Mouse (Mus musculus): ENCODE measurements around the gene Banp. TPM values are rescaled to one million over a fixed set of nuclear protein-coding genes. Genes with fewer than 3 reads are reported as not detected.

The Banp gene
- polyA plus RNA-seq, 1 experiment from 2014 or later: 35.6 TPM

DNA sequence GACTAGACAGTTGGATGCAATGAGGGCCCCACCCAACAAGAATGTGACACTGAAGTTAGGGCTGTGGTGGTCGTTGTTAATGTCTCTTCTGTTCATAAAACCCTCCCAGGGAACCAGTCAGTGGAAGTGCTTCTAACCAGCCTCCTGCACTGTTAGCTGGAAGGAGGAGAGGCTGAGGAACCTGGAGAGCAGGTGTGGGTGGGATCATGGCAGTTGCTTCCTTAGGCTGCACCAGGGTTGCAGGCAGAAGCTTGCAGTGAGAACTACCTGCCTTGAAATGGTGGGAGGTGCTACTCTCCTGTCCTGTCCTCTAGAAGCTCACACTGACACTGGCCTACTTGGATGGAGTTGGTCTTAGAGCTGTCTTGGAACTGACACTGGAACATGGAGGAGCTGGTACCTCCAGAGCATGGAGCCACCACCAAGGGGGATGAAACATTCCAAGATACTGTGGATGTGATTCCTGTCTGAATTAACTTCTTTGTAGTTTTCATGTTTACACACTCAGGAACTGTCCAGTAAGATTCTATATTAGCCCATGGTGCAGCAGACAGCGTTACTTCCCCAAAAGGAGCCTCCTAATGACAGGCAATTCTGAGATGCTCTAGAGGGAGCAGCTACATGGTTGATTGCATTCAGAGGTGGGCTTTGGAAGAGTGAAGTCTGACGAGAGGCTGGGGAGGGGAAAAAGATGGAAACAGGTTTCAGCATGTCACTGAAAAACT, 4.4 kb downstream of the Banp start:
- Histone ChIP-seq H3K27ac (no peak overlapping the region), H3K9me3 (no peaks in the 10 kb centered on the region), H3K27me3 (replicated peaks) (no peaks in the 10 kb centered on the region), H3K36me3 (0 out of 2 replicates have a peak, but pooled peaks cover 3% of the 10 kb centered on the region), H3K4me1 (peaks cover 21% of the 10 kb centered on the region), H3K4me3 (replicated peaks) (no peak overlapping the region), H3K9ac (no peak overlapping the region), H3K4me2 (no peak overlapping the region)
- WGBS: 71% methylated on average over 3 of the region's 3 CpGs
- ATAC-seq (ENCODE audit: insufficient read depth, low FRiP score, low read depth): no peak

DNA sequence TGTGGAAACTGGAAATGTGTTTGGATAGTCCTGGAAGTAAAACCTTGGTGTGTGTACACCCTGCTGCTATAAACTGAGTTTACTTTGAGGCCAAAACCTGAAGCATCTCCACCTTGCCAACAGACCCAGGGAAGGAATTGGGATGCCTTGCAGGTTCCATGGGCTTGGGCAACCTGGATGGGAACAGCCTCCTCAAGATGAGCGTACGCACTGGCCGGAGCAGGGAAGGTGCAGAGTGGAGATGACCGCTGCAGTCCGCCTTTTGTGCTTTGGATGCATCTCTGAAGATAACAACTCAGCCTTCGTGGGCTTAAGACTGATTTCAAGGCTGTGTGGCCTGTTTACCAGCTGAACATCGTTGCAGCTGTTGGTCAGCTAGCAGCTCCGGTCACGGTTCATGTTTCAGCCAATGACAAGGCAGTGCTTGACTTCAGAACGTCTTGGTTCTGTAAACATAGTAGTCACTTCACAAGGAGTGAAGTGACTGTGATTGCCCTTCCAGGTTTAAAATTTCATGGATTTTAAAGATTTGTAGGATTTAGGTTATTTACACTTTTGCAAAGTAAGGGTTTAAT, 5.5 kb downstream of the Banp start:
- no peak overlapping the region for H3K27ac ChIP-seq
- 64% methylated on average over 10 of the region's 10 CpGs for WGBS

DNA sequence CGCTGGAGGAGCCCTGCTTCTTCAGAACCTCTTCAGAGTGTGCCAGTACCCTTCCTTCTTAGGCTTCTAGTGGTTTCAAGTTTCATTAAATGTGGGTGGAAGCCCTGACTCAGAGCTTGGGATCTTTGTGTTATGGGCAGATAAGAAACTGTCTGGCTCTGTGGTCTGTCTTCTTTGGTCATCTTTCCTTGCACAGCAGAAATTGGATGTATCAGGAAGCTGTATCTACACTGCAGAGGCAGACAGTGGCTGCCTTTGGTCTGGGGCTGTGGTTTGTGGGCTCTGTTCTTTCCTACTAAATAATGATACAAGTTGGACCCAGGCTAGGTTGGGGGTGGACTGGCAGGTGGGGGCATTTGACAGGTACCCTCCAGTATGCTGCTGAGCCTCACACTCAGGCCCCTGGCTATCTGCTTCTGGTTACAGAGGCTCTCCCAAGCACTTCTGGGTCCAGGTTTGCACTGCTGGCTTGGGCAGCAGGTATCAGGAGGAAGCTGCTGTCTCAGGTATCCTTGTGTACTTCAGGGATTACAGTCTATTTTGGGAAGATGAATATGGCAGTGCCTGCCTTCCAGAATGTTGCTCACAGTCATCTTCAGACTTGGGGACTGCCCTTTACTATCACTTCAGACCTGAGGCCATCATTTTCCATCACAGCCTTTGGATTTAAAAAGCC, 6.4 kb downstream of the Banp start:
- ATAC-seq (ENCODE audit: insufficient read depth, low FRiP score, low read depth): no peak
- Histone ChIP-seq H3K27me3 (replicated peaks) (no peaks in the 10 kb centered on the region), H3K36me3 (0 out of 2 replicates have a peak, but pooled peaks cover 3% of the 10 kb centered on the region), H3K27ac (no peak overlapping the region), H3K4me3 (replicated peaks) (no peak overlapping the region), H3K9ac (no peak overlapping the region), H3K4me2 (no peak overlapping the region), H3K4me1 (peaks cover 16% of the 10 kb centered on the region), H3K9me3 (no peaks in the 10 kb centered on the region)
- WGBS: 57% methylated on average over 1 of the region's 1 CpGs

More for the DNA sequence above, 5.5 kb downstream of the Banp start:
- peaks cover 16% of the 10 kb centered on the region for H3K4me1 ChIP-seq
- no peak overlapping the region for H3K4me3 ChIP-seq (replicated peaks)
- H3K4me2 ChIP-seq: no peak overlapping the region
- no peak for ATAC-seq (ENCODE audit: insufficient read depth, low FRiP score, low read depth)
- no peaks in the 10 kb centered on the region for H3K27me3 ChIP-seq (replicated peaks)
- no peak overlapping the region for H3K9ac ChIP-seq
- no peaks in the 10 kb centered on the region for H3K9me3 ChIP-seq
- H3K36me3 ChIP-seq: 0 out of 2 replicates have a peak, but pooled peaks cover 3% of the 10 kb centered on the region

DNA sequence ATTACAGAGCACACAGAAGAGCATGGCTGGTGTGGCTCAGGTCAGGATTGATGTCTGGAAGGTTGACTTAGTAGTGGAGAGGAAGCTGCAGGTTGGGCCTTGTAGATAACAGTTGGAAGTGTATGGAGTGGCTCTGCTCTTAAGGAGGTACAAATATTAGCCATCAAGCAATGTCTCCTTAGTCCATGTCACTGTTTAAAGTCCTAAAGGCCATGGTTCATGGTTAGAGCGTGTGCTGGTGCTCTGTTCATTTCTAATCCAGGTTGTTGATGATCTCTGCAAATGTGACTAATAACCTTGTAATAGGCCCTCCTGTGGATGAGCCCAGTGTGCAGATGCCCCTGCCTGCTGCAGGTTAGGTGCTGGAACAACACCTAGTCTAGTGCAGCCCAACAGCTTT, 8.8 kb downstream of the Banp start:
- no peaks in the 10 kb centered on the region for H3K27me3 ChIP-seq (replicated peaks)
- no peak for ATAC-seq (ENCODE audit: insufficient read depth, low FRiP score, low read depth)
- no peak overlapping the region for H3K9ac ChIP-seq
- 98% methylated on average over 1 of the region's 1 CpGs for WGBS
- H3K4me2 ChIP-seq: no peak overlapping the region
- 0 out of 2 replicates have a peak, but pooled peaks cover 3% of the 10 kb centered on the region for H3K36me3 ChIP-seq
- H3K27ac ChIP-seq: no peak overlapping the region
- H3K4me1 ChIP-seq: peaks cover 3% of the 10 kb centered on the region; the same call in 1 of the 2 replicates
- no peaks in the 10 kb centered on the region for H3K9me3 ChIP-seq
- H3K4me3 ChIP-seq (replicated peaks): no peak overlapping the region

DNA sequence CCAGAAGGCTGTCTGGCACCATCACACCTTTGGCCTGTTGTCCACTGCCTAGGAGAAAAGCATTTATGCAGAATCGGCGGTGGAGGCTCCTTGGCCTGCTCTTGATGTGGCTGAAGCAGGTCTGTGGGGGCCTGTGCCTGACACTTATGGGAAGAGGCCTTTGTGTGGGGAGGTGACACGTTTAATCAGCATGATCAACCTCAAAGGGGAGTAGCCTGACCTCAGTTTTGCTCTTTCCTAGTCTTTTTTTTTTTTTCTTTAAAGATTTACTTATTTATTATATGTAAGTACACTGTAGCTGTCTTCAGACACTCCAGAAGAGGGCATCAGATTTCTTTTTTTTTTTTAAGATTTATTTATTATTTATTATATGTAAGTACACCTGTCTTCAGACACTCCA, 13.3 kb downstream of the Banp start:
- ATAC-seq (ENCODE audit: insufficient read depth, low FRiP score, low read depth): no peak
- Histone ChIP-seq H3K36me3 (0 out of 2 replicates have a peak, but pooled peaks cover under 1% of the 10 kb centered on the region), H3K9me3 (no peaks in the 10 kb centered on the region), H3K4me1 (peaks cover 18% of the 10 kb centered on the region), H3K27ac (no peak overlapping the region), H3K9ac (no peak overlapping the region), H3K4me2 (no peak overlapping the region), H3K4me3 (replicated peaks) (no peak overlapping the region), H3K27me3 (replicated peaks) (no peaks in the 10 kb centered on the region)
- 81% methylated on average over 3 of the region's 3 CpGs for WGBS

DNA sequence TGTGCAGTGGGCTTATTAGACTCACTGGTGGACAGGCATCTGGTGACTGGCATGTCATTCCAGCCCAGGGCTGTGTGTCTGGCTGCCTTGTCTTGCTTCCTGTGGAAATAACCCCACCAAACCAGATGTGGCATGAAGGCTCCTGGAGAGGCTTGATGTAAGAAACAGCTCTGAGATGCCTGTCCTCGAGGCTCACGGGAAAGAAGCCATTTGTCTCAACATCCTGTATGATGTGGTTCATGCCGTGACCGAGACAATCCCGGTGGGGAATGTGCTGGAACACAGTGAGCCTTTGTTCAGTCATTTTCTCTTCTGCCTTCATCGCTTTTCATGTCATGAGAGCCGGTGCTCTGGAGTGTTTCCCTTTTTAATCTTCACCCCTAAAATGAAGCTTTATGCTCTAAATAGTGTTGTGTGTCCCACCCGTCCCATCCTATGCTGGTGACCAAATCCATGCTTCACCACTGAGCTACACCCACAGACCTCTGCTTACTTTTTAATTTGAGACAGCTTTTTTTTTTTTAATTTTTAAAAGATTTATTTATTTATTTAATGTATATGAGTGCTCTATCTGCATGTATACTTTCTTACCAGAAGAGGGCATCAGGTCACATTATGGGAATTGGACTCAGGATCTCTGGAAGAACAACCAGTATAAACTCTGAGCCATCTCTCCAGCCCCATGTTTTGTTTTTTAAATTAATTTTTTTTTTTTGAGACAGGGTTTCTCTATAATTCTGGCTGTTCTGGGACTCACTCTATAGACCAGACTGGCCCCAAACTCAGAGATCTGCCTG, 15.4 kb downstream of the Banp start:
- H3K27ac ChIP-seq: no peak overlapping the region; the same call in 1 of the 2 replicates

DNA sequence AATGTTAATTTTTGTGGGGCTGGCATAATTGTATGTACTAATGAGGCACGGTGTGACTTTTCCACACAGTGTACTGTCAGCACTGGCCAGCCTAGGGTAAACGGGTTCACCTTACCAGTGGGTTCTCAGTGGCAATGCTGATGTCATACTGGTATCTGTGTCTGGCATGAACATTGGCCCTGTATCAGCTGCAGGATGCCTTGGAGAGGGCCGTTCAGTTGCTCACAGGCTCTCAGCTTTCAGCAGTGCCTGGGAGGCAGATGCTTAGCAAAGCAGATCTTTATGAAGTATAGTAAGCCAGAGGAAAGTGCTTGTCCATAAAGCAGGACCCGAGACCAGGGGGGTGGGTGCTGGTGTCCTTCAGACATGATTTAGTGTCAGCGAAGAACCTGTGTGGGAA, 16.6 kb downstream of the Banp start:
- H3K27ac ChIP-seq: no peak overlapping the region
- no peaks in the 10 kb centered on the region for H3K9me3 ChIP-seq
- no peak overlapping the region for H3K4me2 ChIP-seq
- H3K27me3 ChIP-seq (replicated peaks): no peaks in the 10 kb centered on the region
- H3K36me3 ChIP-seq: no peaks in the 10 kb centered on the region
- H3K4me1 ChIP-seq: peaks cover 28% of the 10 kb centered on the region
- H3K9ac ChIP-seq: no peak overlapping the region
- no peak overlapping the region for H3K4me3 ChIP-seq (replicated peaks)
- ATAC-seq (ENCODE audit: insufficient read depth, low FRiP score, low read depth): no peak
- 55% methylated on average over 5 of the region's 5 CpGs for WGBS

More for the DNA sequence above, 15.4 kb downstream of the Banp start:
- WGBS: 72% methylated on average over 8 of the region's 8 CpGs
- no peak overlapping the region for H3K4me3 ChIP-seq (replicated peaks)
- no peak overlapping the region for H3K4me2 ChIP-seq
- ATAC-seq (ENCODE audit: insufficient read depth, low FRiP score, low read depth): no peak
- no peaks in the 10 kb centered on the region for H3K36me3 ChIP-seq
- no peaks in the 10 kb centered on the region for H3K9me3 ChIP-seq
- peaks cover 24% of the 10 kb centered on the region for H3K4me1 ChIP-seq
- no peaks in the 10 kb centered on the region for H3K27me3 ChIP-seq (replicated peaks)
- no peak overlapping the region for H3K9ac ChIP-seq

DNA sequence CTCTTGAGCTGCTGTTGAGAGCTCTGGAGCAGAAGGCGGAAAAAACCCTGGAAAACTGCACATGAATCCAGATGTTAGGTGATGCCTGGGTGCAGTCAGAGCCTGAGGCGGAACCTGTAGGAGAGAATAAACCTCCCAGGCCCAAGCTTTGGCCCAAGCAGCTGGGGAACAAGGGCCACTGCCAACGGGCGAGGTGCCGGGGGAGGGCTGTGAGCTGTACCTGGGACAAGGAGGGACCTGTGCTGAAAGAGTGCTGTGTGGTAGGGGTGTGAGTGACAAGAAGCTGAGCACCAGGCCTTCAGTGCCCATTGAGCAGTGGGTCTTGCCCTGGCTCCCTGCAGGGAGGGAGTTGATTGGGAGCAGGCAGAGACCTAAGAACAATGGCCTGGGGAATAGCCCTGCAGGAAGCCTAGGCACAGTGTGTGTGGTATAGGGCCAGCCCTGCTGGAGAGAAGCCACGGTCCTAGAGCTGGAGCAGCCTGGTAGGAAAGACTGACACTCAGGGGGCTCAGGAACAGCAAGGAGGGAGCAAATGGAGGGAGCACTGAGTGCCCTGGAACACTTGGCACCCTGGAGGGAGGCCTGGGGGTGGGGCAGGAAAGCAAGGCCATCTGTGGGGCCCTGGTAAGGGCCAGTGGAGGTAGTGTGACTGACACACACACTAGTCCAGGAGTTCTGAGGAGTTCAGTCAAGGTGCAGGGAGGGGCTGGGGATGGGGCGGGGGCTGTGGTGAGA, 17.3 kb downstream of the Banp start:
- WGBS: 61% methylated on average over 7 of the region's 7 CpGs
- H3K9ac ChIP-seq: no peak overlapping the region

DNA sequence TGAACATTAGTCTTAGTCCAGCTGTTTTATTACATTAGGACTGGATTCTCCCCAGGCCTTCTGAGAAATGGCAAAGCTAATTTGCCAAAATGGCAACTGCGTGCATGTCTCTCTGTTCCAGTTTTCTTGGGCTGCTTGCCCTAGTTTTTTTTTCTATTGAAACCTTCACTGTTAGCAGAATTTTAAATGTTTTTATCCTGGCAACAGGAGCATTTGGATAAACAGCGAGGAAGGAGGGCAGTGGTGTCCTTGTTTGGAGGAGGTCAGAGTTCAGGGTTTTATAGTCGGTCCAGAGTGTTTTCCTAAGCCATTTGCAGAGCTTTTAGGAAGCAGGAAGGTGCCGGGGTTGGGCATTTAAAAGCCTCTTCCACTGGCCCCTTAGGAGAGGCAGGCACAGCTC, 18.4 kb downstream of the Banp start:
- H3K9me3 ChIP-seq: no peaks in the 10 kb centered on the region
- H3K9ac ChIP-seq: no peak overlapping the region
- 40% methylated on average over 4 of the region's 4 CpGs for WGBS
- peaks cover 28% of the 10 kb centered on the region for H3K4me1 ChIP-seq
- no peaks in the 10 kb centered on the region for H3K36me3 ChIP-seq
- H3K27me3 ChIP-seq (replicated peaks): no peaks in the 10 kb centered on the region
- no peak overlapping the region for H3K4me2 ChIP-seq
- H3K4me3 ChIP-seq (replicated peaks): no peak overlapping the region
- no peak for ATAC-seq (ENCODE audit: insufficient read depth, low FRiP score, low read depth)
- H3K27ac ChIP-seq: no peak overlapping the region; the same call in 1 of the 2 replicates

More for the DNA sequence above, 17.3 kb downstream of the Banp start:
- no peak overlapping the region for H3K4me2 ChIP-seq
- no peaks in the 10 kb centered on the region for H3K9me3 ChIP-seq
- H3K36me3 ChIP-seq: no peaks in the 10 kb centered on the region
- no peaks in the 10 kb centered on the region for H3K27me3 ChIP-seq (replicated peaks)
- H3K4me3 ChIP-seq (replicated peaks): no peak overlapping the region
- peaks cover 28% of the 10 kb centered on the region for H3K4me1 ChIP-seq
- peak; percentile 42; the same call in 1 of the 2 replicates for ATAC-seq (ENCODE audit: insufficient read depth, low FRiP score, low read depth)
- H3K27ac ChIP-seq: no peak overlapping the region

DNA sequence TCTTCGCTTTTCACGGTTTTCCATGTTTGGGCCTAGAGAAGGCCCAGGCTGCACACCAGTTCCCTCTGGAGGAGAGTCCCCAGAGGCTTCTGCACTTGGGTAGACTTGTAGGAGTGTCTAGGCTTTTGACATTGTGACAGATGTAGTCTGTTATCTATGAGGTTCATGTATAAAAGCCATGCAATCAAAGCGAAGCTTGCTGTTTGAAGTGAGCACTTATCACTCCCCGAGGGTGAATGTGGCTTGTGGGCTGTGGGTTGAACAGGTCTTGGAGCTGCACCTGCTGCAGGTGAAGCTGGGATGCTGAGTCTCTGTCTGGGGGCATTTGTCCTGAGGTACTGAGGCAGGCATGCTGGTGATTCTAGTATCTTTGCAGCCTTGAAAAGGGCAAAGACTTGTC, 19.0 kb downstream of the Banp start:
- no peak for ATAC-seq (ENCODE audit: insufficient read depth, low FRiP score, low read depth)
- H3K4me1 ChIP-seq: peaks cover 28% of the 10 kb centered on the region
- no peak overlapping the region for H3K4me2 ChIP-seq
- no peaks in the 10 kb centered on the region for H3K36me3 ChIP-seq
- no peak overlapping the region for H3K9ac ChIP-seq
- no peaks in the 10 kb centered on the region for H3K27me3 ChIP-seq (replicated peaks)
- H3K9me3 ChIP-seq: no peaks in the 10 kb centered on the region
- H3K27ac ChIP-seq: no peak overlapping the region
- H3K4me3 ChIP-seq (replicated peaks): no peak overlapping the region
- WGBS: 53% methylated on average over 4 of the region's 4 CpGs

DNA sequence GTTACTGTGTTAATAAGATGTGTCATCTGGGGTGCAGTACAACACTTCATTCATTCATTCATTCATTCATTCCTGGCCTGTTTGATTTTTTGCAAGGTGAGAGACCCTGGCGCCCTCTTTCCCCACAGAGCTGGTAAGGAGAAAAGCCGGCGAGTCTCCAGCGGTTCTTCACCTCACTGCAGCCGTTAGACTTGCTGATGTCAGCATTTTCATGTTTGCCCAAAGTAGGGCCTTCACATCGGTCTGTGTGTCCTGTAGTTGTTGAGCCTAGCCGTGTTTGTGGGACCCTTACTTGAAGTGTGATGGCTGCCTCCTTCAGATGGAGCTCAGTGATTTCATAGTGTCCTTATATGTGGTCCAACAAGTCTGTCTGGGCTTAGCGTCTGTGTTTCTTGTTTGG, 20.7 kb downstream of the Banp start:
- no peak overlapping the region for H3K4me2 ChIP-seq
- ATAC-seq (ENCODE audit: insufficient read depth, low FRiP score, low read depth): no peak
- no peaks in the 10 kb centered on the region for H3K9me3 ChIP-seq
- 84% methylated on average over 8 of the region's 8 CpGs for WGBS
- no peak overlapping the region for H3K9ac ChIP-seq
- no peak overlapping the region for H3K27ac ChIP-seq
- H3K4me1 ChIP-seq: peaks cover 28% of the 10 kb centered on the region
- no peak overlapping the region for H3K4me3 ChIP-seq (replicated peaks)
- H3K27me3 ChIP-seq (replicated peaks): no peaks in the 10 kb centered on the region
- H3K36me3 ChIP-seq: peaks cover 11% of the 10 kb centered on the region

Data from stomach, embryonic 15.5 days (tissue).